Mouse (Mus musculus): ENCODE data around the gene Tfrc.

Gene Tfrc

GRCm38 (mm10) chr16:32668472-32668871 lies 59.8 kb downstream of the Tfrc start:
- DNase-seq (ENCODE audit: low read depth, low spot score): no peak

GRCm38 (mm10) chr16:32669243-32669642 lies 60.5 kb downstream of the Tfrc start:
- no peak for DNase-seq (ENCODE audit: low read depth, low spot score)

DNA sequence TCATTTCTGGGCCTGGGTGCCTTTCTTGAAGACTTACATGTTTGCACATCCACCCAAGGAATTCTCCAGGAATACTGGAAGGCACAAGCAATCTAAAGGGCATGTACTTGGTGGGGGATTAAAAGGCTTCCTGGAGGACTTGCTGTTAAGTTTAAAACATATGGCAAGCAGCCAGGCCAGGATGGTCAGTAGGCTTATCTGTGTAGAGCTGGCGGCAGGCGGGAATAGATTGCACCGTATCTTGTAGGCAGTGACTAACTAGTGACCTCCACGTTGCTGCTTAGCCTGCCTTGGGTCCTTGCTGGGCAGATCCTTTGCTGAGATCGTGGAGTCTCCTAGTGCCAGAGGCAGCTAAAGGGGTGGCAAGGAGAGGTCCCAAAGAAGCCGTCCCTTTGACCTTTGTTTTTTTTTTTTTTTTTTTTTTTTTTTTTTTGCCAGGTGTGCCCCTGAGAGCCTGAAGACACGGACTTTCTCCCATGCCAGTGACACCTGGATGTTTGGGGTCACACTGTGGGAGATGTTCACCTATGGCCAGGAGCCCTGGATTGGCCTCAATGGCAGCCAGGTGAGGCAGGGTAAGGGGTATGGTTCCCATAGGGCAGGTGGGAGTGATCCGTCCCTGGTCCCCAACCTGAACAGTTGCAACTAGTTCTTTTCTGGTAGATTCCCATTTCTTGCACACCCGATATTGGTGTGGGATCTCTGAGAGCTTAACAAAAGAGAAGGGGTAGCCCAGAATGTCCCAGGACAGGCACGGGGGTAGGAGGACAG lies 61.8 kb downstream of the Tfrc start:
- no peak for DNase-seq (ENCODE audit: low read depth, low spot score)

GRCm38 (mm10) chr16:32671206-32671887 lies 62.6 kb downstream of the Tfrc start:
- DNase-seq (ENCODE audit: low read depth, low spot score): no peak

DNA sequence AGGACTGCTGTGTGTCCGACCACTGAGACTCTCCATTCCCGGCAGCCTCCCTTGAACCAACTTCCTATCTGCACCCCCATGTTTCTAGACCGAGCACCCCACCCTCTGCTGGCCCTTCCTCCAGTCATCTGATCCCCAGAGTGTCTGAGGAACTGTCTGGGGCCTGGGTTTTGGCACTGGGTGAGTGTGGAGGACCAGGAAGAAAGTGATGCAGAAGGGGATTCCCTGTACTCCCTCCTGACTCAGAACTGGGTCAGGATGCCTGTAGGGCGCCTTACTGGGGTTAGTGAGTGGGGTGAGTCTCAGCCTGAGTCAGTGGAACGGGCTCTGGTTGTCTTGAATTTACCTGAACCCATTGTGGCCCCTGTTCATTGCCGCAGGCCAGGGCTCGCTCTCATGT lies 63.5 kb downstream of the Tfrc start:
- DNase-seq (ENCODE audit: low read depth, low spot score): no peak

GRCm38 (mm10) chr16:32672861-32673560 lies 64.3 kb downstream of the Tfrc start:
- DNase-seq (ENCODE audit: low read depth, low spot score): no peak

GRCm38 (mm10) chr16:32674121-32674740 lies 65.5 kb downstream of the Tfrc start:
- no peak for DNase-seq (ENCODE audit: low read depth, low spot score)

GRCm38 (mm10) chr16:32677040-32677700 lies 68.5 kb downstream of the Tfrc start:
- no peak for DNase-seq (ENCODE audit: low read depth, low spot score)

DNA sequence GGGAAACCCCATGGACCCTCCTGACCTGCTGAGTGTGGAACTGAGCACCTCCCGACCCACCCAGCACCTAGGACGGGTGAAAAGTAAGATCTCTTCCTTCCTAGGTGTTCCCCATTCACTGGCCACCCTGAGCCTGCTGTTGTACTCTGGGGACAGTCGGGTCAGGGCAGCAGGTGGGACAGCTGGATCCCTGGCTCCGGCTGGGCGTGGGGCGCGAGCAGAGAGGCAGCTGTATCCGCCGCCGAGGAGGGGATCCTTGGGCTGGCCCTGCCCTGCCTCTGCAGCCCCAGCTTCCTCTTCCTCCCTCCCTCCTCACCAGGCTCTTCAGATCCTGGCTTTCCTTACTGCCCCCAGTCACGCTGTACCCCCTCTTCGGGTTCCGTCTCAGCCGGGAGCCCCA lies 69.2 kb downstream of the Tfrc start:
- DNase-seq (ENCODE audit: low read depth, low spot score): no peak

GRCm38 (mm10) chr16:32678812-32679211 lies 70.1 kb downstream of the Tfrc start:
- DNase-seq (ENCODE audit: low read depth, low spot score): no peak

DNA sequence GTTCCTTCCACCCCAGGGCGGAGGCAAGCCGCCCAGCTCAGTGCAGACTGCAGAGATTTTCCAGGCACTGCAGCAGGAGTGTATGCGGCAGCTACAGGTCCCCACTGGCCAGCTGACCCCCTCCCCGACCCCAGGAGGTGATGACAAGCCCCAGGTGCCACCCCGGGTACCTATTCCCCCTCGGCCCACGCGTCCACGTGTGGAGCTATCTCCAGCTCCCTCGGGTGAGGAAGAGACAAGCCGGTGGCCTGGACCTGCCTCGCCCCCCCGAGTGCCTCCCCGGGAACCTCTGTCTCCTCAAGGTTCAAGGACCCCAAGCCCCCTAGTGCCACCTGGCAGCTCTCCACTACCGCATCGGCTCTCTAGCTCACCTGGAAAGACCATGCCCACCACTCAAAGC lies 71.3 kb downstream of the Tfrc start:
- no peak for DNase-seq (ENCODE audit: low read depth, low spot score)

- no peak for DNase-seq (ENCODE audit: low read depth, low spot score)
These were observed 72.1 kb downstream of the Tfrc start for GRCm38 (mm10) chr16:32680806-32681205.

- peak; percentile 72 for DNase-seq (ENCODE audit: low read depth, low spot score)
These were observed 73.5 kb downstream of the Tfrc start for GRCm38 (mm10) chr16:32682194-32682593.

All from A20 (cell line).